Mouse (Mus musculus) olfactory bulb, adult 2 months (tissue): ENCODE data around the gene Atg9b. TPM values are rescaled to one million over a fixed set of nuclear protein-coding genes. Genes with fewer than 3 reads are reported as not detected.

Source experiments
- H3K27ac ChIP-seq: fragments of 200-500 bp; 2 replicates; pipeline ENCODE4 v1.5.1; 2012; ENCODE audit warnings: low read depth, low read length; ENCODE audit not compliant: insufficient read depth
- H3K4me1 ChIP-seq: fragments of 200-500 bp; 2 replicates; pipeline ENCODE4 v1.6.1; 2012; ENCODE audit warnings: low read length; ENCODE audit not compliant: control insufficient read depth, insufficient read depth
- H3K4me3 ChIP-seq: fragments of 200-500 bp; 2 replicates; pipeline ENCODE4 v1.5.1; 2012; ENCODE audit warnings: mild to moderate bottlenecking, low read depth, low read length, moderate library complexity; ENCODE audit not compliant: insufficient read depth
- CTCF ChIP-seq: fragments of 200-500 bp; IDR thresholded peaks from 2 replicates; pipeline ENCODE4 v1.5.1; 2012; ENCODE audit warnings: low read depth, mild to moderate bottlenecking, low read length, moderate library complexity; ENCODE audit not compliant: insufficient read depth
- POLR2A ChIP-seq: fragments of 200-500 bp; IDR thresholded peaks from 2 replicates; pipeline ENCODE4 v1.6.1; 2012; ENCODE audit warnings: mild to moderate bottlenecking, low read depth, low read length, moderate library complexity; ENCODE audit not compliant: insufficient read depth
- WGBS: fragments of 180-500 bp; shearing (Covaris S2); methylation state at CpG from one replicate; pipeline ENCODE4 v1.1.7; 2018; 5-methylcytosine and 5-hydroxymethylcytosine counted together
- polyA plus RNA-seq: library from polyadenylated mRNA; stranded (reverse); fragments of >200 nt; gene quantifications from 2 replicates; pipeline ENCODE4 v1.2.4, GENCODE M21; 2012; ENCODE audit warnings: low replicate concordance; ENCODE audit not compliant: missing spikeins, insufficient read depth, insufficient read length

The Atg9b gene
- polyA plus RNA-seq, 1 experiment = not detected

- no peak overlapping the region for H3K4me3 ChIP-seq
- no peak for TF ChIP-seq POLR2A
- TF ChIP-seq CTCF = no peak
- H3K4me1 ChIP-seq = peaks cover 51% of the 10 kb centered on the region
- WGBS = 66% methylated on average over 14 of the region's 14 CpGs
- H3K27ac ChIP-seq = peak overlapping the region; percentile 92
Measured at GRCm38 (mm10) chr5:24342205-24342963, 49.6 kb downstream of the Atg9b start.

GRCm38 (mm10) chr5:24337821-24338220, 54.1 kb downstream of the Atg9b start:
- H3K4me3 ChIP-seq = no peak overlapping the region
- 58% methylated on average over 2 of the region's 2 CpGs for WGBS
- peaks cover 33% of the 10 kb centered on the region for H3K4me1 ChIP-seq
- TF ChIP-seq POLR2A = no peak
- TF ChIP-seq CTCF = no peak
- peak overlapping the region; percentile 78 for H3K27ac ChIP-seq

GRCm38 (mm10) chr5:24337366-24337765, 54.6 kb downstream of the Atg9b start:
- WGBS = 29% methylated on average over 9 of the region's 9 CpGs
- Histone ChIP-seq H3K4me3 (no peak overlapping the region), H3K27ac (peak overlapping the region; percentile 78), H3K4me1 (peaks cover 30% of the 10 kb centered on the region)
- TF ChIP-seq CTCF (no peak), POLR2A (no peak)

- Histone ChIP-seq H3K4me1 (peaks cover 24% of the 10 kb centered on the region), H3K27ac (no peak overlapping the region), H3K4me3 (no peak overlapping the region)
- peak; percentile 80 for TF ChIP-seq CTCF
- TF ChIP-seq POLR2A = no peak
- WGBS = 23% methylated on average over 3 of the region's 3 CpGs
Measured at GRCm38 (mm10) chr5:24335888-24336511, 55.9 kb downstream of the Atg9b start.

GRCm38 (mm10) chr5:24334749-24335148, 57.2 kb downstream of the Atg9b start:
- Histone ChIP-seq H3K4me3 (no peak overlapping the region), H3K27ac (no peak overlapping the region), H3K4me1 (peaks cover 28% of the 10 kb centered on the region)
- 55% methylated on average over 3 of the region's 3 CpGs for WGBS
- no peak for TF ChIP-seq CTCF
- no peak for TF ChIP-seq POLR2A

Other genes with a start within 250 kb of the Atg9b start
- not detected in 2 replicates for gene Nupl2, start 227.2 kb downstream of the Atg9b start, polyA plus RNA-seq
- gene Kcnh2, start 40.5 kb downstream of the Atg9b start, polyA plus RNA-seq = not detected in 2 replicates
- not detected in 2 replicates for gene Nos3, start 27.3 kb downstream of the Atg9b start, polyA plus RNA-seq
- gene Abcb8, start 1.5 kb upstream of the Atg9b start, polyA plus RNA-seq = not detected in 2 replicates
- not detected in 2 replicates for gene Asic3, start 21.2 kb upstream of the Atg9b start, polyA plus RNA-seq
- gene Cdk5, start 31.4 kb upstream of the Atg9b start, polyA plus RNA-seq = not detected in 2 replicates
- not detected in 2 replicates for gene Slc4a2, start 31.7 kb upstream of the Atg9b start, polyA plus RNA-seq
- not detected in 2 replicates for gene Fastk, start 53.1 kb upstream of the Atg9b start, polyA plus RNA-seq
- gene Tmub1, start 55.7 kb upstream of the Atg9b start, polyA plus RNA-seq = not detected in 2 replicates
- gene Agap3, start 60.0 kb upstream of the Atg9b start, polyA plus RNA-seq = not detected in 2 replicates
- gene Gbx1, start 135.1 kb upstream of the Atg9b start, polyA plus RNA-seq = not detected in 2 replicates
- not detected in 2 replicates for gene Asb10, start 148.8 kb upstream of the Atg9b start, polyA plus RNA-seq
- not detected in 2 replicates for gene 4931409K22Rik, start 164.7 kb upstream of the Atg9b start, polyA plus RNA-seq
- gene Abcf2, start 185.3 kb upstream of the Atg9b start, polyA plus RNA-seq = not detected in 2 replicates
- gene Chpf2, start 194.6 kb upstream of the Atg9b start, polyA plus RNA-seq = not detected in 2 replicates
- gene Smarcd3, start 232.3 kb upstream of the Atg9b start, polyA plus RNA-seq = not detected in 2 replicates